Mouse (Mus musculus) CD4-positive, CD25-positive, alpha-beta regulatory T cell, adult 9 weeks (primary cell): ENCODE results near the gene Mafb. TPM values are rescaled to one million over a fixed set of nuclear protein-coding genes. Genes with fewer than 3 reads are reported as not detected.

Experiments used
- polyA plus RNA-seq: library from polyadenylated mRNA; unstranded; fragments of 100-300 nt; shearing (Covaris generic); gene quantifications from one replicate; pipeline ENCODE4 v1.2.1, GENCODE M21; 2017

Gene Mafb
- polyA plus RNA-seq: 0.11 TPM

GRCm38 (mm10) chr2:160366980-160367338 is at the start of gene Mafb:
TSS of gene Mafb (minus strand) at chr2:160367065.

GRCm38 (mm10) chr2:160334111-160334661 is 32.7 kb downstream of the Mafb start, which contains the start of gene Gm826:
TSS of gene Gm826 (minus strand) at chr2:160334162.

Other genes starting within 250 kb of the Mafb start
- gene Gm826, start 32.9 kb downstream of the Mafb start, polyA plus RNA-seq: not detected